Mouse (Mus musculus): ENCODE measurements around the gene Ero1l. TPM values are rescaled to one million over a fixed set of nuclear protein-coding genes. Genes with fewer than 3 reads are reported as not detected.

The Ero1l gene
- 15.4 TPM for polyA plus RNA-seq (2017; shearing (Covaris generic))

DNA sequence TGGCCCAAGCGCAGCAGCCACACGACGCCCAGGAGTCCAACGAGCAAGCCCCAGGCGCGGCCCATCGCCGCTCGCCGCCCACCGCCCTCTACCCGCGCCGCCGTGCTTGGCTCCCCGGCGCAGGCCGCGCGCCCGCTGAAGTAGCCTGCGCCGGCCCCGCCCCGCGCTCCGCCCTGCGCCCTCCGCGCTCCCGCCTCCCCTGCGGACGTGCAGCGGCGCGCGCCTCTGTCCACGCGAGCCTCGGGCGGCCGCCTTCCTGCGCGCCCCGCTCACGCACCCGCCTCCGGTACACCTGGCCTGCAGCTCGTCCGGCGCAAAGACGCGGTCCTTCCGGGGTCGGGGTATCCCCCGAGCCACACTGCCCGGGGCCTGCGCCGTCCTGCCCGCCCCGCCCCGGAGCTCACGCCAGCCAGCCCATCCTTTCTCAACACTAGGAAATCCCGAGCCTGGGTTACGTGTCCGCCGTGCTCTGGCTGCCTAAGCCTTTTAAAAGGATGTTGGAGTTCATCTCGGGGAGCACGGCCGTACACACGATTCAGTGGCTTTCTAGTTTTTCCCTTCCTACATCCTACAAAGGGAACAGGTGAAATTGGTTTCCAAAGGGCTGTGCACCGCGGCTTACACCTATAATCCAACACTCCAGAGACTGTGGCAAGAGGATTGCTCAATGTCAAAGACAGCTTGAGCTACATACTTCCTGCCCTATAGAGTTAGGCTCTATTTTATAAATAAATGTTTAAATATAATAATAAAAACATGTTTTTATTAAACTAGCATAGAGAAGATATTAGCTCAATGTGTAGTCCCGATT lies at the start of gene Ero1l:
Gene Ero1l, minus strand, starts transcription at position 346 of the 811 bp plus-strand sequence.

DNA sequence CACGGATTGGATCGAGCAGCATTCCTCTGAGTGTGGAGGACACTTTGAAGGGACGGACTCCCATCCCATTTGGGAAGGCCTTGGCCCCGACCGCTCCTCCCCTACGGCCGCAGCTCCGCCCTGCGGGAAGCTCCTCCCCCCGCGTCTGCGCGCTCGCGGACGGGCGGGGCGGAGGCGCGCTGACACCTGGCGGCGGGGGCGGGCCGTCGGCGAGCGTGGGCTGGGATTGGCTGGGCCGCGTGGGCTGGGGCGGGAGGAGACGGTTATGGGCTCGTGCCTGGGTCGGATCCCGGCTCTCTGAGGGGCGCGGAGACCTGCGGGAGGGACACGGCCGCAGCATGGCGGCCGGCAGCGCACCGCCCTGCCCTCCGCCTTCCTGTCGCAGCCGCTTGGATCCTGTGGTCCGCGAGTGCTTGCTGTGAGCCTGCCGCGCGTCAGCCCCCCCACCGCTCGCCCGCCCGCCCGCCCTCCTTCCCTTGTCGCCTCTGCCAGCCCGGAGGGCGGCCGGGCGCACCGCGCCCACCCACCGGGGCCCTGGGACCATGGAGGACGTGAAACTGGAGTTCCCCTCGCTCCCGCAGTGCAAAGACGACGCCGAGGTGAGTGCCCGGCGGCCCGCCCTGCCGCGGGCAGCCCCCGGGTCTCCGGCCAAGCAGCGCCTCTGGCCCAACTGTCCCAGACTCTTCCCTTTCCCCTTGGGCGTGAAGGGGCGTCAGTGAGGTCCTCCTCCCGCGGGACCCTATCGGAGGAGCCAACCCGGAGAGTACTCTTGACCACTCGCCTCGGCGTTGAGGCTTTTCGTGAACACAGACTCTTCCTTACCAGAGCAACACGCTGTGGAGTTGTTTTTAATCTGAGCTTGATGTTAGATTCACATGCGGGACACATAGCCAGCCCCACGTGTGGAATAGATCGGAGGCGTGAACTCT lies 32.6 kb upstream of the Ero1l start, which contains the start of gene Styx:
Gene Styx, plus strand, starts transcription at position 163 of the 929 bp plus-strand sequence.

DNA sequence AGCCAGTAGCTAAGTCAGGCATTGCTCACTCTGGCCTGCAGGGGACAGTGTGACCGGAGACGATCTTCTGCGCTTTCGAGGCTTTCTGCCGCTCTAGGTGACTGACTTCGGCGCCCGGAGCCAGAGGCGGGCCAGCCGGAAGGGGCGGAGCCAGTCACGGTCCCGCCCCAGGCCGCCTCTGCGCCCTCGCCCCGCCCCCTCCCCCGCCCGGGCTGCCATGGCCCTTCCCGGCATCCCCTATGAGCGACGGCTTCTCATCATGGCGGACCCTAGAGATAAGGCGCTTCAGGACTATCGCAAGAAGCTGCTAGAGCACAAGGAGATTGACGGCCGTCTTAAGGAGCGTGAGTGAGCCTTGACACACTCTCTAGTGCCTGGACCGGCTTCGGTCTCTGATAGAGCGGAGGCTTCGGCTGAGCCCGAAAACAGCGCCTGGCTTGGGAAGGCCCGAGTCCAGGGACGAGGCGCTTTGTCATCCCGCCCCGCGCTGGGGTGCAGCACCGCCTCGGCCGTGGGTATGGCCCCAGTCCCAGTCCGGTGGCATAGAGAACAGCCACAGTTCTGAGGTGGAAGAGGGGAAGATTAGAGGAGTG lies 11.1 kb upstream of the Ero1l start, which contains the start of gene Psmc6:
Gene Psmc6, plus strand, starts transcription at position 200 of the 593 bp plus-strand sequence.

Other genes with a start within 250 kb of the Ero1l start
- gene Gpr137c, start 99.1 kb downstream of the Ero1l start, polyA plus RNA-seq (2017; shearing (Covaris generic)) = 0.41 TPM
- gene Txndc16, start 98.4 kb downstream of the Ero1l start, polyA plus RNA-seq (2017; shearing (Covaris generic)) = 15.9 TPM
- gene Psmc6, start 11.0 kb upstream of the Ero1l start, polyA plus RNA-seq (2017; shearing (Covaris generic)) = 143 TPM
- gene Styx, start 32.3 kb upstream of the Ero1l start, polyA plus RNA-seq (2017; shearing (Covaris generic)) = 6.0 TPM
- 84.0 TPM for gene Gnpnat1, start 86.1 kb upstream of the Ero1l start, polyA plus RNA-seq (2017; shearing (Covaris generic))
- 0.50 TPM for gene Fermt2, start 211.3 kb upstream of the Ero1l start, polyA plus RNA-seq (2017; shearing (Covaris generic))